Mouse (Mus musculus) mesoderm, embryonic 11.5 days (tissue): ENCODE results near the gene Aacs.
"Not testable (repeated sequence)": the region's sequence is repeated elsewhere in the genome, so short reads cannot be mapped to it uniquely, and the experiment has no call there.

Experiments used
- DNase-seq: peaks from one replicate; pipeline ENCODE4 v3.0.0-alpha.2; 2012; ENCODE audit warnings: low read depth, low spot score

The Aacs gene

DNA sequence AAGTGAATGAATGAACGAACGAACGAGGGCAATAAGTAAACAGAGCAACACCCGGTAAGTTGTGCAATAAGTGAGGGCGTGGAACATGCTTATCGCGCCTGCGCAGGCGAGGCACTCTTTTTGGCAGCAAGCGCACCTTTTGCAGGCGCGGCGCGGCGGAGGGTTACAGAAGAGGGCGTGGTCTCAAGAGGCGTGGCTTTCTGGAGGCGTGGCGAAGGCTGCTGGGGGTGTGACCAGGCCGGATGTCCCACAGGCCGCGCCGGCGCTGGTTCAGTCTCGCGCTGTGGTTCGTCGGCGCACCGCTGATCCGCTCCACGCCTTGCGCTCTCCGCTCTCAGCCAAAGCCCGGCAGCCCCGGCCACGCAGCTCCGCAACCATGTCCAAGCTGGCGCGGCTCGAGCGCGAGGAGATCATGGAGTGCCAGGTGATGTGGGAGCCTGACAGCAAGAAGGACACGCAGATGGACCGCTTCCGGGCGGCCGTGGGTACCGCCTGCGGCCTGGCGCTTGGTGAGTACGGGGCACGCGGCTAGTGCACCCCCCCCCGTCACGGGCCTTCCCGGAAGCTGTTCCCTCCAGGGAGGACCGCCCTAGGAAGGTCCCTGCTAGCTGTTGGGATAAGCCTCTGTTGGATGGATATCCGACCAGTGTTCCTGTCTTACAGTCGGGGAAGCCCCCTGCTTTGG lies at the start of gene Aacs:
Gene Aacs (plus strand): TSS at position 214 of the 685 bp plus-strand sequence.
- DNase-seq = peak; percentile 97

DNA sequence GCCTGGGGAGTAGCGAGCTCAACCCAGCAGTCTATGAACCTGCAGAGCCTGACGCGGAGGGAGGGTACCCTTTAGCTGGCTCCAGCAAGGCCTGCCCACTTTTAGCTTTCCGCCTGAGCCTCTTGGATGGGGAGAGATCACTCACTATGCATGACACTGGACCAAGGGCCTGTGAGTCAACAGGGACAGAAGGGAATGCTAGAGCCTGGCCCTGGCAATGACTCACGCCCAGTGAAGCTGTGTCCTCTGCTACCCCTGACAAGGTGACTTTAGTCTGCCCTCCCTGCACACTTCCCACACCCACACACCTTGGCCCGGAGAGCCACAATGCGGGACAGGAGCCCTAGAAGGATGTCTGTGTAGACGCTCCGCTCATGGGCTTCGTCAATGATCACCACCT lies 49.3 kb upstream of the Aacs start:
- no peak for DNase-seq

DNA sequence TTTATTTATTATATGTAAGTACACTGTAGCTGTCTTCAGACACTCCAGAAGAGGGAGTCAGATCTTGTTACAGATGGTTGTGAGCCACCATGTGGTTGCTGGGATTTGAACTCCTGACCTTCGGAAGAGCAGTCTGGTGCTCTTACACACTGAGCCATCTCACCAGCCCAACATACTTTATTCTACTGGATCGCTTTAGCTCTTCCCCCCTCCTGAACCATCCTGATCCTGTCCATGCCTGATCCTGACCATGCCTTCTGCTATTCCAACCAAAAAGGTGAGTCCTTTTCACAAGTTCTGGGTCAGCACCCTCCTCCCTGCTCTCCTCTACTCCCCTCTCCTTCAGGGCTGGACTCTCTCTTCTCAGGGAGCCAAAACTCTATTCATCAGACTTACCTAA lies 43.3 kb upstream of the Aacs start:
- DNase-seq = not testable (repeated sequence)

DNA sequence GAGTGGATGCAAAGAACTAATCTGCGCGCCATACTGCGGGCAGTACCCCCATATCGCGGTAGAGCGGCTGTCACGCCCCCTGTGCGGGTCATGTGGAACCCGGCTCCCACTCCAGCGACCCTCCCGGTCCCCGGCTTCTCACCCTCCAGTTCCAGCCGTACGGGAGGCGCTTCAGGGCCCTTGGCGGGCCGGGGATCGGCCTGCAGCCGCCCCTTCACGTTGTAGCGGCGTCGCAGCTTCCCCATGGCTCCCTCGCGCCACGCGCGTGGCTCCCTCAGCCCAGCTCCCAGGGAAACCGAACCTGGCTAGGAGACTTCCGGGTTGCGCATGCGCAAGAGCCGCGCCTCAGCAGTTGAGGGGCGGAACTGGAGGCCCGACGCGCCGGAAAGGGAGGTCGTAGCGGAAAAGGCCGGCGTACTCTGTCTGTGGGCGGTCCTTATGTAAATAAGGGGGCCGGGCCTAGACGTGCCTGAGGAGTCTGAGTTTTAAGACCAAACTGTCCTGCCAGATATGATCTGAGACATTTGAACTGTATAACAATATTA lies 41.7 kb upstream of the Aacs start, which contains the start of gene Dhx37:
Gene Dhx37 (minus strand): TSS at position 329 of the 545 bp plus-strand sequence.
- DNase-seq = peak; percentile 97

DNA sequence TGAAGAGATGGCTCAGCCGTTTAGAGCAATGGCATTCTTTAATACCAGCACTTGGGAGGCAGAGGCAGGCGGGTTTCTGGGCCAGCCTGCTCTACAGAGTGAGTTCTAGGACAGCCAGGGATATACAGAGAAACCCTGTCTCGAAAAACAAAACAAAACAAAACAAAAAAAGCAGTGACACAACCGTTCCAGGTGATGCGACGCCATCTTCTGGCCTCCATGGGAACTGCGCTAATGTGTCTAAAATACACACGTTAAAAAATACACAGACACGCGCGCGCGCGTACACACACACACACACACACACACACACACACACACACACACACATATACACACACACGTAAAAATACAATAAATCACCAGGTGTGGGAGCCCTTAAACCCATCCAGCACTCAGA lies 41.3 kb upstream of the Aacs start:
- DNase-seq = not testable (repeated sequence)

DNA sequence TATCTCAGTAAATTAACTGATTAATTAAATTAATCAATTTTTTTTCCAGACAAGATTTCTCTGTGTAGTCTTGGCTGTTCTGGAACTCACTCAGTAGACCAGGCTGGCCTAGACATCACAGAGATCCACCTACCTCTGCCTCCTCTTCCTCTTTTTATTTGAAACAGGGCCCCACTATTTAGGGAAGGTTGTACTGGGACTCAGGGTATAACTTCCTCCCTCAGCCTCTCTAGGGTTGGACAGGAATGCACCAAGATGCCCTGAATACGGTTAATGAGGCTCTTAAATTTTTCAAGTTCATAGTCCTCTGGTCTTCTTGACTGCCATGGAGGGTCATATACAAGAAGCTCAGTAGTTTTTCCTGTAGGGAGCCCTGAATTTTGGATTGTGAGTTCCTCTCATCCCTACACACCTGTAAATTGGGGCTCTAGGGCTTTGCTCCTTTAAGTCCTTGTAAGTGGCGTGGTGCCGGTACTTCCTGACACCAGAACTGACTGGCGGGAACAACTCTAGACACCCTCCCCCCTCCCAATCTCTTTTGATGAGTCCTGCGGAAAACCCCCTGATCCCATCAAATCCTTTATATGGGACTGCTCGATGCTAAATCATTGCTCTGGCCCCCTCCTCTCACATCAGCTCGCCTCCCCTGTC lies 34.9 kb upstream of the Aacs start:
- no peak for DNase-seq

DNA sequence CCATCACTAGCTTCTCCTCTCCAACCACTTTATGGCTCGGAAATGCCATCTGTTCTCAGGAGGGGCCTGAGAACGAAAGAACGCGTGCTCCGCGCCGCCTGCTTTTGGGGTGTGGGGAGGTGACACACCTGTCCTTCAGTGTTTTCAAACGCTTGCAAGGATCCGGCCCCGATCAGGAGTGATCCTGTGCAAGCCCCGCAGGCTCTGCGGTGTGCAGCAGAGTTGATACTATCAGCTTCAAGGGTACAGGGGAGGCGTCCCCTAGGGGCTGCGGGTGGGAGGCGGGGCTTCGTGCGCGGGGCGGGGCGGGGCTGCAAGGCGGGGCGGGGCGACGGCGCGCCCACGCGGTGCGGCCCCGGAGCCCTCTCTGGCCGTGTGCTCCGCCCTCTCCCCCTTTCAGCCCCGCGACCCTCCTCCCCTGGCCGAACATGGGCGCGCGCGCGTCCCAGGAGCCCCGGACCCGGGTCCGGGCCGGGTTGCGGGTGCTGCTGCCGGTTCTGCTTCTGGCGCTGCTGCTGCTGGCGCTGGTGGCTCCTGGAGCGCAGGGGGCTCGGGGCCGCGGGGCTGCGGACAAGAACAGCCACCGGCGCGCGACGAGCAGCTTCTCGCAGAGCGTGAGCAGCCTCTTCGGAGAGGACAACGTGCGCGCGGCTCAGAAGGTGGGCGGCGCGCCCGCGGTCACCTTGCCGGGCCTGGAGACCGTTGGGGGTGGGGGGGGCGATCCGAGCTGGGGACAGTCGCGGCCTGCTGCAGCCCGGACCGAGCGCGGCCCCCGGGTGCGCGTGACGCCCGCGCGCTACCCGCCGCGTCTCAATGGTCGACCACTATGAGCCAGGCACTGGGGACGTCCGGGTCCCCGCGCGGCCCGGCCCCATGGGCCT lies 34.1 kb upstream of the Aacs start, which contains the start of gene Bri3bp:
Gene Bri3bp (plus strand): TSS at position 335 of the 881 bp plus-strand sequence.
- DNase-seq = peak; percentile 80

DNA sequence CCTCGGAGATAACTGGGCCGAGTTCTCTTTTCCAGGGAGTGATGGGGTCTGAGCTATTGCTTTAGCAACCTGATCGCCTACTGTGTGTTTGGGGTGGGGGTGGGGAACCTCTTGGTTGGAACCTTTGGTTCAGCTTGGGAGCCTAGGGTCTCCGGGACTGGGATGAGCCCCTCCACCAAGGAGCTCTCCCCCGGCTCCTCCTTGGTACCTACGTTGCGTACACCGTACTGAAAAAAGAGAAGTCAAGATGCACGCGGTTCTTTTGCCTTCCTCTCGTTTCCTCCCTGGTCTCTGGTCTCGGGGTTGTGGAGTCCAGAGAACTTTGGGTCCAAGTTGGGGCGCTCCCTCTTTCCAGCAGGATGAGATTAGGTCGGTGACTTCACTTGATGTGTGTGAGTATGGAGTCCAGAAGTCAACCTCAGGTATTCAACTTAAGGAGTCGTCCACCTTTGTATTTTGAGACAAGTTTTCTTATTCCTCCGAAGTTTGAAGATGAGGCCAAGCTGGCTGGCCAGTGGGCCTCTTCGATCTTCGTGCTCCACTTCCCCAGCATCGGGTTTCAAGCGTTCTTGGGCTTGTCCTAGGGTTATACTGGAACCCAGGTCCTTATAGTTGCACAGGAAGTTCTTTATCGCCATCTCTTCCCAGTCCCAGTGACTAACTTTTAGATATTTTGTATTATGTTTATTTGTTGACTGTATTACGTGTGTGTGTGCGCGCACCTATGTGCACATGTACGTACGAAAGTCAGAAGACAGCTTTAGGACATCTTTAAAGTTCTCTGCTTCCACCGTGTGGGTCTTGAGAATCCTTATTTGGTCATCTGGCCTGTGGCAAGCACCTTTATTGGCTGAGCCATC lies 33.2 kb upstream of the Aacs start:
- peak; percentile 11 for DNase-seq

DNA sequence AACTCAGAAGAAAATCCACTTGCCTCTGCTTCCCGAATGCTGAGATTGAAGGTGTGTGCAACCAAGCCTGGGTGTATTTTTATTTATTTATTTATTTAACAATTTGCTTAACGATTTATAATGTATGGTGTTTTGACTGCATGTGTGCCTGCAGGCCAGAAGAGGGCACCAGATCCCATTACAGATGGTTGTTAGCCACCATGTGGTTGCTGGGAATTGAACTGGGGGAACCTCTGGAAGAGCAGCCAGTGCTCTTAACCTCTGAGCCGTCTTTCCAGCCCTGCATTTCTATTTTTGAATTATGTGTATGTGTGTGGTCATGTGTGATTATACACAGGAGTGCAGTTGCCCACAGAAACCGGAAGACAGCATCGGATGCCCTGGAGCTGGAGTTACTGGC lies 32.3 kb upstream of the Aacs start:
- no peak for DNase-seq

DNA sequence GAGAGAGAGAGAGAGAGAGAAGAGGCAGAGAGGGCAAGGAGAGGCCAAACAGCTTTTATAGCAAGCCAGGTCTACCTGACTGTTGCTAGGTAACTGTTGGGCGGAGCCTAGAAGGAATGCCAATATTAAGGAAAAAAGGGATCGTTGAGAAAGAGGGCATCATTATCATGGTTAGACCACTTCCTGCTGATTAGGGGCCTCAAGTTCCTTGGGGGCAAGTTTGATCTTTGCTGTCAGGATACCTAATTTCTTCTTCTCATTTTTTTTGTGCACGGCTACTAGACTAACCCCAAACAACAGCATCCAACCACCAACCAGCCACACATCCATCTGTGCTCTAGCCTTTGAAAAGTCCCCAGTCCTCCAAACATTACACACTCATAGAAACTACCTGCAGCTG lies 31.7 kb upstream of the Aacs start:
- no peak for DNase-seq

DNA sequence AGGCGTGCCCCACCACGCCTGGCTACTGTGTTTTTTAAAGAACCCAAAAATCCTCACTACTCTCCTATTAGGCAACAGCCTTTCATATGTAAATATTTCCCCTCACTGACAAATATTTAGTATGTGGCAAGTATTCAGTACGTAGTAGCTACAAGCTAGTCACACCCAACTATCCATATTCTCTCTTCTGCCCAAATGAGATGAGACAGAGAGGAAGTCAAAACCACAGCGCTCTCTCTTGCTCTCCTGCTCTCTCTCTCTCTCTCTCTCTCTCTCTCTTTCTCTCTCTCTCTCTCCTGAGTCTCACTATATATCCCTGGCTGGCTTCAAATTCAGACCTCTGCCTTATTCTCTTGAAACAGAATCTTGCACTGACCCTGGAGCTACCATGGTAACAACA lies 31.1 kb upstream of the Aacs start:
- no peak for DNase-seq

DNA sequence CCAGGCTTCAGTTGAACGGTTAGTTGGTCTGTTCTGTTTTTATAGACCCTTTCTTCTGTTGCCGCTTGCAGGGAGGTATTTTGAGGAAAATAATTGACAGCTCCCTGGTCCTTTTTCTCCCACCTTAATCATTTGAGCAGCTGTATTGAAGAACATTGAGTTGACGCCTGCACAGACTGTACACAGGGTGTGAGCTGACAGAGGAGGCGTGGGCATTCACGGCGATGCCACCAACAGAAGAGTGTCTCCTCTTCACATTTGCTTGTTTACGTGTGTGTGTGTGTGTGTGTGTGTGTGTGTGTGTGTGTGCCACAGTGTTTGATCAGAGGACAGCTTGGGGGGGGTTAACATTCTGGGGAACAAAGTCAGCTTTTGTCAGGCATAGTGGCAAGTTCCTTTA lies 29.3 kb upstream of the Aacs start:
- DNase-seq = no peak

DNA sequence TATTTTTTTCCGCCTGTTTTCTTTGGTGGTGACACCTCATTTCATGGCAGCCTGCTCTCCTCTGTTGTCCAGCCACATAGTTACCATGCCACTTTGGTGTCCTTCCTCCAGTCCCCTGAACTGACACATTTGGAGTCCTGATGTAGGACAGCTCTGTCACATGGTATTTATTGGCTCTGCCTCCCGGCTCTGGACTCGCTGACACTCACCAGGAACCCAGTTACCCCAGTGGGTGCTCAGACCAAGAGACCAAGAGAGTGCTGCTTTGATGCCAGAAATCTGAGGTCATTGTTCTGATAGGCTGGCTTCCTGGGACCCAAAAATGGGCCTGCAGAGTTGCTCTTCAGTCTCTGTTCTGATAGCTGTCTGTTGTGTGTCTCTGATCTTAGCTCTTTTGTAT lies 27.6 kb upstream of the Aacs start:
- no peak for DNase-seq

DNA sequence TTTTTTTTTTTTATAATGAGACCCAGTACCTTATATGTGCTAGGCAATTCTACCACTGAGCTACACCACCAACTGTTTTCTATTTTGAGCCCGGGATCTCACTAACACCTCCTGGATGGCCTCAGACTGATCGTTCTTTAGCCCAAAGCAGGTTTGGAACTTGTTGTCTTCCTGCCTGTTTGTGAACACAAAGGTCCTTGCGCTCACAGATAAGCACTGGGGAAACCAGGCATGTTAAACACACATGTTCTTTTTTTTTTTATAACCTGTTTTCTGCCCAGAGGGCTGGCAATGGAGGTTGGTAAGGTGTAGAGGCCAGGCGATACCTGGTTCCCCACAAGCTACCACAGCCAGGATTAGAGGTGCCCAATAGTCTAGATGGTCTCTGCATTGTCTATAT lies 27.0 kb upstream of the Aacs start:
- no peak for DNase-seq

DNA sequence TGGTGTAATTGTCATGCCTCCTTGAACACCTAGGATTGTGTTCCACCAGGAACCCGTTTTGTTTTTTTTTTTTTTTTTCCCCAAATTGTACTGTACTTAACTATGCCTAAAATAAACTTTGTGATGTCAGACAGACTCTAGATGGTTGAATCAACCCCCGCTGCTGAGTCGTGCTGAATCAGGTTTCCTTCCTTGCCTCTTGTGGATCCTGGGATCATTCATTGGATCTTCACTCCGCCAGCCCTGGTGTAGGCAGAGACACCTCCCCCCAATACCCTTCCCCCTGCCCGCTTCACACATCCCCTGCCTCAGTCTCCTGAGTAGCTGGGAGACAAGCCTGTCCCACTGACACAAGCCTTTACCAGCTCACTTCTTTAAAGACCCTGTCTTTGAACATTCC lies 26.3 kb upstream of the Aacs start:
- no peak for DNase-seq

DNA sequence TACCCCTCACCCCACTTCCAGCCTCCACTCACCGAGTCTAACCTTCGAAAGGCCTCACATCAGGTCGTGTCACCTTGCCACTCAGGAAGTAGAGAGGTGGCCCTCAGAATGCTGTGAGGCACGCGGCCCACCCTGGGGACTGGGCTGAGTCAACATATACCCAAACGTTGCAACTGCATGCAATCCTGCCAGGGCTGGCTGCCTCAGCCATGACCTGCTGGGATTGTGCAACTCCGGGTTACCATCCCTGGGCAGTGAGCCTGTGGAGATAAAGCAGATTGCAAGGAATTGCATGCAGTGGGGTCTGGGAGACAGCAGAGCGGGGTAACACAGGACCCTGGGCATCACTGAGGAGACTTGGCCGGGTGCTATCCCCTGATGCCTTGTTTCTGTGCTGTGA lies 23.0 kb upstream of the Aacs start:
- DNase-seq = no peak

DNA sequence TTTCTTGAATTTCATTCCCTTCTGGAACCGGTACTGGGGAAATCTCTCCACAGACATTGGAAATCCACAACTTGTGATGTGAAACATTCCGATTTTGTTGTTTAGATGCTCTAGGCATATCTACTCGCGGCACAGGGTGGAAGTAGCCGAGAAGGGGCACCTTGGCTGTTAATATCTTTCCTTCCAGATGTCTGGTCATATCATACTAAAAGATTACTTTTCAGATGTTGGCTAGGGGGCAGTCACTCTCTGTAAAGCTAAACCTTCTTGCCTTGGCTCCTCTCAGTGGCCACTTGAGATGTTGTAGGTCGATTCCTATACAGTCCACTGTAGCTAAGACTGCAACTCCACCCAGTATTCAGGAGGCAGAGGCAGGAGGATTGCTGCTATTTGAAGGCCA lies 19.5 kb upstream of the Aacs start:
- no peak for DNase-seq

DNA sequence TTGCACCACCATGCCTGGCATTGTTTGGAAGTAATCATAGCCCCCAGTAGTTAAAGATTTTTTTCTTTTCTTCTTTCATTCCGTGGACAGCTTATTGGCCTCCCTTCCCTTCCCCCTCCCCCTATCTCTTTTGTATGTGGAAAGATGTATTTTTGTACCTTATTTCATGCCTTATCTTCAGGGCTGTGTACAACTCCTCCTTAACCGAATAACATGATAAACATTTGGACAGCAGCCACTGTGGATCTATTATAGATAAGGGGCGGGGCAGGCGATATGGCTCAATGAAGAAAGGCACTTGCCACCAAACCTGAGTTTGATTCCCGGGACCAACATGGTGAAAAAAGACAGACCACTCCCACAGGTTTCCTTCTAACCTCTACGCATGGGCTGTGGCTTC lies 18.1 kb upstream of the Aacs start:
- DNase-seq = no peak

DNA sequence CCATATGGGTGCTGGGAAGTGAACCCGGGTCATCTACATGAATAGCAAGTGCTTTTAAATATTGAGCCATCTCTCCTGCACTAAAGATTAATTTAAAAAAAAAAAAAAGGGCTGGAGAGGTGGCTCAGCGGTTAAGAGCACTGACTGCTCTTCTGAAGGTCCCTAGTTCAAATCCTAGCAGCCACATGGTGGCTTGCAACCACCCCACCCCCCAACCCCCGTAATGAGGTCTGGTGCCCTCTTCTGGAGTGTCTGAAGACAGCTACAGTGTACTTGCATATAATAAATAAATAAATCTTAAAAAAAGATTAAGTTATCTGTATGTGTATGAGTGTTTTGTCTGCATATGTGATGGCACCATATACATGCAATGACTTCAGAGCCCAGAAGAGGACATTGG lies 15.0 kb upstream of the Aacs start:
- DNase-seq = no peak

DNA sequence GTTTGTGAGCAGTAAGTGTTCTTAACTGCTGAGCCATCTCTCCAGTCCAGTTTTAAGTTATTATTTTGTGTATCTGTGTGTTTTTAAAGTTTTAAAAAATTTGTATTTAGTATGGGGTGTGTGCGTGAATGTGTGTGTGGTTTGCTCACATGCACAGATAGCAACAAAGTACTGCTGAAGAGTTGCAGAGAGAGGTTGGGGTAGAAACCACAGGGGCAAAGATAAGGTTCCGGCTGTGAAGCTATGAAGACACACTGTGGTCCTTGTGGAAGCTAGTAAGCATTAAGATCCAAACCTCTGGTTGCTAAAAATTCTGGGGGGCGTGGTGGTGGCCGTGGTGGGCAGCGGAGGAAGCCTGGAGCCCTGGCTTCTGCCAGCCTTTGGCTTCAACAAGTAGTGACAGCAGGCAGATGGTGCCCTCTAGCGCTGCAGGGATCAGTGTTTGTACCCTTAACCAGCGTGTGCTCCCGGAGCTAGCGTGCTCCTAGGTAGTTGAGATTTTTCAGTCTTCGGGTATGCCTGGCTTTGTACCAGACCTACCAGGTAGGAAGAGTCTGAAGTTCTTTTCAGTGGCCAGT lies 13.7 kb upstream of the Aacs start:
- DNase-seq = no peak

DNA sequence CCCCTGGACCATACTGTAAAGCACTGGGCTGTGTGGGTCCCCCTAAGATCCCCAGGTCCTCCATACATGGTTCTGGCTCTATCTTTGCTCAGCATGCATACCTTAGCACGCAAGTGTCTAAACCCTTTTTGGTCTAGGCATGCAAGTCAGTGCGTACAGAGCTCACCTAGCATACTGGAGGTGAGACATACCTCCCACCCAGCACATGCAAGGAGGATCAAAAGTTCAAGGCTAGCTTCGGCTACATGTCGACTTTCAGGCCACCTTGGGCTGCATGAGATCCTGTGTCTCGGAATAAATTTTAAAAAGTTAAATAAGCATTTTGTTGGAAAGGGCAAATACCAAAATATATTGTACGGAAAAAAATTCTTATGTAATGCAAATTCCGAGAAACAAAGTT lies 10.4 kb upstream of the Aacs start:
- DNase-seq = no peak
